Mouse (Mus musculus) ES-E14 (cell line): Measurements from ENCODE around the gene Phlpp1. TPM values are rescaled to one million over a fixed set of nuclear protein-coding genes. Genes with fewer than 3 reads are reported as not detected.

ENCODE experiments used
- DNase-seq: peaks from one replicate; pipeline ENCODE4 v3.0.0-alpha.2; 2013; ENCODE audit warnings: low read depth, low spot score
- H3K27ac ChIP-seq: 2 replicates; pipeline ENCODE4 v1.5.1; 2012; ENCODE audit warnings: low read depth, mild to moderate bottlenecking, low read length, moderate library complexity, mixed read lengths; ENCODE audit not compliant: poor library complexity, insufficient read depth, severe bottlenecking
- H3K36me3 ChIP-seq: 2 replicates; pipeline ENCODE4 v1.6.1; 2012; ENCODE audit warnings: mild to moderate bottlenecking, low read length, moderate library complexity, mixed read lengths; ENCODE audit not compliant: control insufficient read depth, poor library complexity, insufficient read depth, severe bottlenecking
- H3K4me1 ChIP-seq, 2 experiments: fragments of 150-350 bp in 1 of 2; sonication (generic) in 1 of 2; 2 replicates each; pipeline ENCODE4 v1.6.1; 2012; ENCODE audit warnings: low read length in 2 of 2, mild to moderate bottlenecking in 1 of 2, mixed read lengths in 1 of 2; ENCODE audit not compliant: control insufficient read depth in 2 of 2, insufficient read depth in 2 of 2, poor library complexity in 1 of 2
- H3K4me3 ChIP-seq, 2 experiments: fragments of 150-350 bp in 1 of 2; sonication (generic) in 1 of 2; 2 replicates each; pipeline ENCODE4 v1.5.1; 2012; ENCODE audit warnings: low read length in 2 of 2, low read depth in 1 of 2, mild to moderate bottlenecking in 1 of 2, mixed read lengths in 1 of 2; ENCODE audit not compliant: insufficient read depth in 1 of 2, poor library complexity in 1 of 2, severe bottlenecking in 1 of 2
- H3K9ac ChIP-seq: 2 replicates; pipeline ENCODE4 v1.6.1; 2012; ENCODE audit warnings: low read depth, mild to moderate bottlenecking, low read length, mixed read lengths; ENCODE audit not compliant: poor library complexity, insufficient read depth, severe bottlenecking
- H3K9me3 ChIP-seq: fragments of 150-350 bp; sonication (generic); 2 replicates; pipeline ENCODE4 v1.6.1; 2012; ENCODE audit warnings: low read depth, mild to moderate bottlenecking, low read length; ENCODE audit not compliant: control insufficient read depth, insufficient read depth
- CHD2 ChIP-seq: IDR thresholded peaks from 2 replicates; pipeline ENCODE4 v1.6.1; 2014; ENCODE audit warnings: mild to moderate bottlenecking, low read depth, low read length, inconsistent platforms
- HCFC1 ChIP-seq: IDR thresholded peaks from 2 replicates; pipeline ENCODE4 v1.6.1; 2012; ENCODE audit warnings: low read length, inconsistent platforms, borderline replicate concordance; ENCODE audit not compliant: insufficient read depth
- MAFK ChIP-seq: IDR thresholded peaks from 2 replicates; pipeline ENCODE4 v1.6.1; 2014; ENCODE audit warnings: mild to moderate bottlenecking, low read depth, low read length, inconsistent platforms; ENCODE audit not compliant: insufficient read depth
- ZC3H11A ChIP-seq: IDR thresholded peaks from 2 replicates; pipeline ENCODE4 v1.6.1; 2012; ENCODE audit warnings: low read depth, mild to moderate bottlenecking, inconsistent platforms, low read length, borderline replicate concordance
- ZNF384 ChIP-seq: IDR thresholded peaks from 2 replicates; pipeline ENCODE4 v1.6.1; 2012; ENCODE audit warnings: low read depth, low read length, inconsistent platforms
- in situ Hi-C, 2 experiments: fragments of 600-800 bp; cut with MboI; formaldehyde crosslinking; loops; one replicate each; pipeline ENCODE4 v1.15.1; 2025; ENCODE audit warnings: low sequenced_read_pairs in 2 of 2, inconsistent platforms in 1 of 2; ENCODE audit not compliant: unreplicated experiment in 2 of 2
- total RNA-seq: library from RNA; depleted of rRNA; stranded (reverse); fragments of 300-350 nt; gene quantifications from 2 replicates; pipeline ENCODE4 v1.2.3, GENCODE M21; 2012

Phlpp1 gene
- total RNA-seq, 1 experiment = 4.5 TPM

GRCm38 (mm10) chr1:106231805-106232459 is 60.4 kb downstream of the Phlpp1 start:
- DNase-seq = no peak
- Histone ChIP-seq H3K9me3 (no peaks in the 10 kb centered on the region), H3K27ac (no peak overlapping the region), H3K9ac (no peak overlapping the region), H3K4me1 (peaks cover 0 to 2% of the 10 kb centered on the region in 2 experiments; a peak in 1 of 4 replicates), H3K4me3 (no peak overlapping the region), H3K36me3 (no peaks in the 10 kb centered on the region)
- in situ Hi-C loops = no loop called here
- TF ChIP-seq MAFK (no peak), CHD2 (no peak), HCFC1 (no peak), ZC3H11A (no peak), ZNF384 (no peak)

DNA sequence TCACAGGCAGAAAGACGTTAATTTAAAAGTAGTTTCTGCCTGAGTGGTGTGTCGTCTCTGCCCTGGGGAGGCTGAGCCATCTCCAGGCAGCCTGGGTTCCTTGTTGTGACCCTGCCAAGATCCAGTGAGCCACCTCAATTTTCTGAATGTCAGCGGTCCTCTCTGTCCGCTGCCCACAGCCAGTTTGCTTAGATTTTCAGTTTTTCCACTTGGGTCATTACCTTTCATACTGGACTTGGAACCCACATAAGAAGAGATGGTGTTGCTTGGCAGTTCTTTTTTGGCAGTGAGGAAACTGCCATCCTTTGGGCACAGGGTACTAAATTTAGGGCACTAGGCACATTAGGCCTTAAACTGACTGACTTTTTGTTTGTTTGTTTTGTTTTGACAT is 60.9 kb downstream of the Phlpp1 start:
- no peaks in the 10 kb centered on the region for H3K9me3 ChIP-seq
- H3K36me3 ChIP-seq = no peaks in the 10 kb centered on the region
- no peak overlapping the region for H3K27ac ChIP-seq
- peaks cover 0 to 2% of the 10 kb centered on the region in 2 experiments; a peak in 1 of 4 replicates for H3K4me1 ChIP-seq
- no peak for TF ChIP-seq CHD2
- TF ChIP-seq ZC3H11A = no peak
- TF ChIP-seq MAFK = no peak
- TF ChIP-seq HCFC1 = no peak
- no peak for TF ChIP-seq ZNF384
- no peak overlapping the region for H3K9ac ChIP-seq
- no peak overlapping the region for H3K4me3 ChIP-seq
- DNase-seq = no peak
- in situ Hi-C loops = no loop called here

- no peaks in the 10 kb centered on the region for H3K36me3 ChIP-seq
- in situ Hi-C loops = no loop called here
- peaks cover 0 to 2% of the 10 kb centered on the region in 2 experiments; a peak in 1 of 4 replicates for H3K4me1 ChIP-seq
- no peak overlapping the region for H3K4me3 ChIP-seq
- no peak for DNase-seq
- no peak overlapping the region for H3K27ac ChIP-seq
- H3K9me3 ChIP-seq = no peaks in the 10 kb centered on the region
- H3K9ac ChIP-seq = no peak overlapping the region
- TF ChIP-seq MAFK (no peak), ZNF384 (no peak), CHD2 (no peak), HCFC1 (no peak), ZC3H11A (no peak)
Measured at GRCm38 (mm10) chr1:106236986-106237385, 65.4 kb downstream of the Phlpp1 start.

- no peaks in the 10 kb centered on the region for H3K4me1 ChIP-seq
- no peaks in the 10 kb centered on the region for H3K9me3 ChIP-seq
- DNase-seq = no peak
- no peak overlapping the region for H3K27ac ChIP-seq
- H3K36me3 ChIP-seq = no peaks in the 10 kb centered on the region
- H3K9ac ChIP-seq = no peak overlapping the region
- in situ Hi-C loops = no loop called here
- no peak for TF ChIP-seq ZNF384
- no peak for TF ChIP-seq CHD2
- TF ChIP-seq MAFK = no peak
- no peak for TF ChIP-seq ZC3H11A
- TF ChIP-seq HCFC1 = no peak
- no peak overlapping the region for H3K4me3 ChIP-seq
Measured at GRCm38 (mm10) chr1:106240116-106240685, 68.6 kb downstream of the Phlpp1 start.
